Mouse (Mus musculus): ENCODE results near the gene Fam25c. TPM values are rescaled to one million over a fixed set of nuclear protein-coding genes. Genes with fewer than 3 reads are reported as not detected.
A peak's percentile ranks its signal among the peaks of the same experiment; 100 is the strongest.
"Not testable (repeated sequence)": the region's sequence is repeated elsewhere in the genome, so short reads cannot be mapped to it uniquely, and the experiment has no call there.

The Fam25c gene
- total RNA-seq (2022) = not detected

DNA sequence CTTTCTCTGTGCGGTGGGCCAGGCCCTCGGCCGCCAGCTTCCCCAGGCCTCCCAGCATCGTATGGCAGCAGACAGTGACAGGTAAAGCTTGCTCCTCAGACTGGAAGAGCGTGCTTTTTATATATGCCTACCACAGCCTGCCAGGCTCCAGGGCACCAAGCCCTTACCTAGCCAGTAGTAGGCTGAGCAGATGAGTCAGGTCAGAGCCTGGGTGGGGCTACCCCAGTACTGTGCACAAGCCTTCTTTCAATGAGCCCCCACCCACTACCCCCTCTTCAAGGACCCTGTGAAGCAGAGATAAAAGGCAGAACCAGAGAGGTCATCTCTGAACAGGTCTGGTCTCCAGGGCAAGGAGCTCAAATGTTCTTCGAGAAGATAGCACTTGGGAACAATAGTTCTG is at the start of gene Fam25c:
Gene Fam25c (minus strand): TSS at position 133 of the 400 bp plus-strand sequence.
- DNase-seq = no peak

DNA sequence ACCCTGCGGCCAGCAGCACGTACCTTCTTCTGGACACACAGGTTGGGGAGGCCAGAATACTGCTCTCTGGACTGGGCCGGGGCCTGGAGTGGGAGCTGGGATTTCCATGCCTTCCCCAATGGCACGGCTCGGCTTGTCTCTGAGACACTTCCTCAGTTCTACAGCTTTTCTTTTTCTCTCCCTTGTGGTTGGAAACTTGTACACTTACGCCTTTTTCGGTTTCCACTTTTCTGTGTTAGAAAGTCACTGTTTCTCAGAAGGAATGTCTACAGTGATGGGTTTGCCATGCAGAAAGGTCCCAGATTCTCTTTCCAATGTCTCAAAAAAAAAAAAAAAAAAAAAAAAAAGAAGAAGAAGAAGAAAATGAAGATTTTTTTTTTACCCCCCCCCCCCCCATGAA is 48.2 kb upstream of the Fam25c start:
- DNase-seq = no peak

DNA sequence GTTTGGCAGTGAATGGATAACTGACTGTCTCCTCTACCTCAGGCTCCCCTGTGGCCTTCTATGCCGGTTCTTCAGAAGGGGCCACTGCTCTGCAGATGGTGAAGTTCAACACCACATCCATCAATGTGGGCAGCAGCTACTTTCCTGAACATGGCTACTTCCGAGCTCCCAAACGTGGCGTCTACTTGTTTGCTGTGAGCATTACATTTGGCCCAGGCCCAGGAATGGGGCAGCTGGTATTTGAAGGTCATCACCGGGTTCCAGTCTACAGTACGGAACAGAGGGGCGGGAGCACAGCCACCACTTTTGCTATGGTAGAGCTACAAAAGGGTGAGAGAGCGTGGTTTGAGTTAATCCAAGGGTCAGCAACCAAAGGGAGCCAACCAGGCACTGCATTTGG is 47.6 kb upstream of the Fam25c start:
- DNase-seq = no peak

DNA sequence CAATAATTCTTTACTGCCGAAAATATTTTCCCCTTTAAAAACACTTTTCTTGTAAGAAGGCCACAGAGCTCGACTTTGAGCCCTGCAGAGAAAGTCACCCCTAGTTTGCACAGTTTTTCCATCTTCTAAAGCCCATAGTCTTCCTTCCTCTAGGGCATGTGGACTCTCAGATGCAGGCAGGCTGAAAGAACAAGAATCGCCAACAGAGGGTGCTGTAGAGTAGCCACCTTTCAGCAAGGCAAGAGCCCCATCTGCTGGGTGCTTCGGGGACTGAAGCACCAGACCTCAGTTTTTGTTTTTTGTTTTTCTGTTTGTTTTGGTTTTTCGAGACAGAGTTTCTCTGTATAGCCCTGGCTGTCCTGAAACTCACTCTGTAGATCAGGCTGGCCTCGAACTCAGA is 45.9 kb upstream of the Fam25c start:
- DNase-seq = peak; percentile 60

DNA sequence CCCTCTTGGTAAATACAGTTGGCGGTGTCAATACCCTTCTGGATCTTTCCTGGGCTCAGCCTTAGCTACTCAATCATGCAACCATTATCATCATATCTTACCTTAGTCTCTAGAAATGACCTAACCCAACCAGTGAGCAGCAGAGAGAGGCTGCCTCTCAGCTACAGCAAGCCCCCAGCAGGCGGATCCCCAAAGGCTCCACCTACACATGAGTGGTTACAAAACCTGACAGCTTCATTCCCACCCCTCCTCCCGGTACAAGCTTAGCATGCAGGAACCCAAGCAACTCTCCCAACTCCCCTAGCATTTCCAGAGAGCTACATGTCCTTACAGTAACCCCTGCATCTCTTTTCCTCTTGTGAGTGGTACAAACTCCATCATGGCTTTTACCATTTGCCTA is 44.8 kb upstream of the Fam25c start:
- no peak for DNase-seq

DNA sequence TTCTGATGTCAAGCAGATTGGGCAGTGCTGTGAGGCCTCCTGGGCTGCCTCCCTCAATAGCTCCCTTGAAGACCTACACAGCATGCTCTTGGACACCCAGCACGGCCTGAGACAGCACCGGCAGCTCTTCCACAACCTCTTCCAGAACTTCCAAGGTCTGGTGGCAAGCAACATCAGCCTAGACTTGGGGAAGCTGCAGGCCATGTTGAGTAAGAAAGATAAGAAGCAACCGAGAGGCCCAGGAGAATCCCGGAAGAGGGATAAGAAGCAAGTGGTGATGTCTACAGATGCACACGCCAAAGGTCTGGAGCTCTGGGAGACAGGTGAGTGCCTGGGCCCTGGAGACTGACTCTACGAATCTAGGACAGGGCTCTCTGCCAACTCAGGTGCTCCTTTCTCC is 44.1 kb upstream of the Fam25c start:
- DNase-seq = no peak

DNA sequence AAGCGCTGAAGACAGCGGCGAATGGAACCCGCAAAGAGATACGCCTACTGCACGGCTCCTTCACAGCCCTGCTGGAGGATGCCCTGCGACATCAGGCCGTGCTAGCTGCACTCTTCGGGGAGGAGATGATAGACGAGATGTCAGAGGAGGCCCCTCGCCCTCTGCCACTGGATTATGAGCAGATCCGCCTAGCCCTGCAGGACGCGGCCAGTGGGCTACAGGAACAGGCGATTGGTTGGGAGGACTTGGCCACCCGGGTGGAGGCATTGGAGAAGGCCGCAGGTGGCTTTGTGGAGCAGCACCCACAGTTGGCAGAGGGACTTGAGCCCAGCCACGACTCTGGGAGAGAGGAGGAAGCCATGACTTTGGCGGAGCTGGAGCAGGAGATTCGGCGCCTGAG is 43.7 kb upstream of the Fam25c start:
- DNase-seq = no peak

DNA sequence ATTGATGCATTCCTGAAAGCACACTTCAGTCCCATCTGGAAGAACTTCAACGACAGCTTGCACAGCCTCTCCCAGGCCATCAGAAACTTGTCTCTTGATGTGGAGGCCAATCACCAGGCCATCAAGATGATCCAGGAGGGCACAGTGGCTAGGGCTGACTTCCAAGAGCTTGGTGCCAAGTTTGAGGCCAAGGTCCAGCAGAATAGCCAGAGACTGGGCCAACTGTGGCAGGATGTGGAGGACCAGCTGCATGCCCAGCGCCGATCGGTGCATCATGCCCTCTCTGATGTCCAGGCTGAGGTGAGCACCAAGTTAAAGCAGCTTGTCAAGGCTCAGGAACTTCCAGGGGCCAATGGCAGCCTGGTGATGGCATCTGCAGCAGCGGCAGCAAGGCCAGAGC is 42.6 kb upstream of the Fam25c start:
- no peak for DNase-seq

DNA sequence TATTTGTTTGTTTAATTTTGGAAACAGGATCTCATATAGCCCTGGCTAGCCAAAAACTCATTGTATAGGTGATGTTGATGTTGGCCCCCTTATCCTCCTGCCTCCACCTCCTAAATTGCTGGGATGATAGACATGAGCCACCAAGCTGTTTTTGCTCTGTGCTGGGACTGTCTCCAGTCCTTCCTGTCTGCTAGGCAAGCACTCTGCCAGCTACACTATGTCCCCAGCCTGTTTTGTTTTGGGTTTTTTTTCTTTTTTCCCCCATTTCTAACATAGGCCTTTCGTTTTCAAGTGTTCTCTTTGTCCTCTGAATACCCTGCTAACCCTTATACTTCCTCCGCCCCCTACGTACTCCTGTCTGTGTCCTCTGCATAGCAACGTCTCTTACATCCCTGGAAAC is 38.1 kb upstream of the Fam25c start:
- DNase-seq = no peak

DNA sequence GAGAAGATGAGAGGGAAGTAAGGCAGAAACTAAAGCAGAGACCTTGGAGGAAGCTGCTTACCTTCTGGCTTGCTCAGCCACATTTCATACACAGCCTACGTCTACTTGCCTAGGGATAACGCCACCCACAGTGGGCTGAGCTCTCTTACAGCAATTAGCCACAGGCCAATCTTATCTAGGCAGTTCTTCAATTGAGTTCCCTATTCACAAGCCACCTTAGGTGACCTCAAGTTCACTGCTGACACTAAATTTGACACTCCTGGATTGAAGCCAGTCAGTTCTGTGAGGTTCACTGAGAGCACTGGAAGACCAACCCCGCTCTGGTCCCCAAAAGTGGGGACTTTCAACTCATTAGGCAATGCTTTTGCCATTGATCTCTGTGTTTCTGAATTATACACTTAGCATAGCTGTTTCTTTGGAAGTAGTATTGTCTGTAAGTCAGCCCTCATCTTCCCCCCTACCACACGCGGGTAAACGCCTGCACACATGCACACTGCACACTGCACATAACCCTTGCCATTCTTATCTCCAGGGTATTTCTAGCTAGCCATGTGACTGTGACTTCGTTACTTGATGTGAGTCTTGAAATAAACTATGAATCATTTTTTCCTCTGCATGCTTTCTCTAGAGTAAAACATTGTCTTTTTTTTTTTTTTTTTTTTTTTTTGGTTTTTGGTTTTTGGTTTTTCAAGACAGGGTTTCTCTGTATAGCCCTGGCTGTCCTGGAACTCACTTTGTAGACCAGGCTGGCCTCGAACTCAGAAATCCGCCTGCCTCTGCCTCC is 27.9 kb upstream of the Fam25c start:
- DNase-seq = no peak

DNA sequence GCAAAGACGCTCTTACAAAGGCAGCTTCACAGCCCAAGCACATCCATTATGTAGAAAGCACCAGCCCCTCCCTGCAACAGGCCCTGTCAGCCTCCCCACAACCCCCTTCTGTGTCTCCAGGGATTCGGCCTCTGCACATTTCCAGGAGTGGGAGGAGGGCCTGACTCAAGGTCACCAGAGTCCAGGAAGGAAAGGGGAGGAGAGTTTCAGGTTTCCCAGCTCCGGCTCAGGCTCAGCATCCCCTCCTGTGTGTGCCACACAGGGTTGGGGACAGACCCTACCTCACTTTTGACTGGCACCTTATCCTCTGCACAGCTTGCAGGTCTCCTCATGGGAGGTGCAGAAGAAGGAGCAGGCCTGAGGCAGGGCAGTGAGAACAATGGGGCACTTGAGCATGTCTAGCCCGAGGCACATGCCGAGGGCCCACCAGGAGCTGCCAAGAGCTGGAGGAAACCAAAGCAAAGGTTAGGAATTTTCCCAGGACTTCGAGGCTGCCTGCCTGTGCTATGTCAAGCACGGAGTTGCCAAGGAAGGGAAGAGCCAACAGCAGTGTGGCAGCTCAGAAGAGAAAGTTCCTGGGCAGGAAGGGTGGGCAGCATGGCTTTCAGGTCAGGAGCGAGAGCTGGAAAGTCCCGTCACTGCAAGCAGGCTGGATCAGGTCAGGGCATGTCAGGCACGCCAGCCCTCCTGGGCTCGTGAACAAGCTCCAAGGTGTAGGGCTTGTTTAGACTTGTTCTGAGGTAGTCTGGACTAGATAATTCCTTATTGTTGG is 23.5 kb upstream of the Fam25c start:
- peak; percentile 65 for DNase-seq

DNA sequence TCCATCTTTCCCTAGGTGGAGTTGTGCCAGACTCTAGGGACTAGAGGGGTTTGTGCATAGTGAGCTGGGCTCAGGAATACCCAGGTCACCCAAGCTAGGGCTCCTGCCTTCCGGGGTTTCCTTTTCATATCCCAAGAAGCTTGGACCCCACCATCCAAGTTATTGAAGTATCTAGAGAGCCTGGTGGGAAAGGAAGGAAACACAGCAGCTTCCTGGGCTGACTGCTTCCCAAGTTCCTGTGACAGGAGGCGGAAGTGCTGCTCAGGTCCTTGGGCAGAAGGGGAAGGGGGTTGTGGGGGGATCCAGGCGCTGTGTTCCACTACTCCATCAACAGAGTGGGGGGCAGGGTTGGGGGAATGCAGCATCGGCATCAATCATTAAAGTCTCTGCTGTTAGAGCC is 21.9 kb upstream of the Fam25c start:
- DNase-seq = no peak

DNA sequence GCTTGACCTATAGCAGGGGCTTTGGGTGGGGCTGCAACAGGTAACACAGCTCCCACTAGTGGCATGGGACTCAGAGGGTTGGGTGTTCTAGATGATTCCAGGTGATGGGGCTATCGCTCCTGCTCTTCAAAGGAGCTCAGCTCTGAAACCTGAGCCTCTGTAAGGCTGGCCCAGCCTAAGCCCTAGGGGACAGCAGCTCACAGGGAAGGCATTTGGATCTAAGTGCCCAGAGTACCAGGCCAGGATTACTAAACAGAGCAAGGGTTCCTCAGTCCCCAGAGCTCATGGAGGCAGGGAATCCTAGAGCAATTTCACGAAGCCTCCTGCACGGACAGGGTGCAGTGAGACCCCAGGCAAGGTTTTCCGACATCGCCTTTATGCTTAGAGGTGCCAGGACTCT is 20.7 kb upstream of the Fam25c start:
- no peak for DNase-seq

DNA sequence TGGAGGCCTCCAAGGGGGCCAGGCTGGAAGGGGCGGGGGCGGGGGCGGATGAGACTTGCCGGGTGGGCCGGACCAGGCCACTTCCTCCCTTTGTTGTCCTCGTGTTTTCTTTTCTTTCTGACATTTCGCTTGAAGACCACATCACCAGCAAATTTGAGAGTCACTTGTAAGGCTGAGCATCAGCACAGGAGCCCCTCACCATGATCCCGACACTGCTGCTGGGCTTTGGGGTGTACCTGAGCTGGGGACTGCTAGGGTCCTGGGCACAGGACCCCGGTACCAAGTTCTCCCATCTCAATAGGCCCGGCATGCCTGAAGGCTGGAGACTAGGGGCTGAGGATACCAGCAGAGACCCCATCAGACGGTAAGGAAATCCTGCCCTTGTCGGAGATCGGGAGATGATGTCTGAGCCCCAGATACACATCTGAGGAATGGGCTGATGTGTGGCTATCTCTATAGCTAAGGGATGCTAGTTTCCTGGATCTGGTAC is 20.2 kb upstream of the Fam25c start, which contains the start of gene Mmrn2:
Gene Mmrn2 (plus strand): TSS at position 51 of the 490 bp plus-strand sequence.
- DNase-seq = no peak

DNA sequence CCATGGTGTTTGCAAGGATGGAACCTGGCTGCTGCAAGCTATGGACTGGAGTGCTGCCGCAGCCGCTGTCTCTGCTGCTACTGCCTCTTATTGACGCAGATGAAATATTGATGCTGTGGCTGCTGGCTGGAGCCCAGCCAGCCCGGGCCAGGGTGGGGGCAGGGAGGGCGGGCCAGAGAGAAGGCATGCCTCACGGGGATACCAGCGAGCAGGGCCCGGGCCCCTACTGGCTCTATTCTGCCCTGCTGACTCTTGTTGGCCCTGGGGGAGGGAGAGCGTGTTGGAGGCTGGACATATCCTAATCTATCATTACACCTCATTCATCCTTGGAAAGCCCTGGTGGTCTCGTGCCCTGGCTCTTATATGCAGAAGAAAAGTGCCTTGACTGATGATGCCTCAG is 19.3 kb upstream of the Fam25c start, which contains the start of gene Sncg:
Gene Sncg (minus strand): TSS at position 213 of the 400 bp plus-strand sequence.
- no peak for DNase-seq

DNA sequence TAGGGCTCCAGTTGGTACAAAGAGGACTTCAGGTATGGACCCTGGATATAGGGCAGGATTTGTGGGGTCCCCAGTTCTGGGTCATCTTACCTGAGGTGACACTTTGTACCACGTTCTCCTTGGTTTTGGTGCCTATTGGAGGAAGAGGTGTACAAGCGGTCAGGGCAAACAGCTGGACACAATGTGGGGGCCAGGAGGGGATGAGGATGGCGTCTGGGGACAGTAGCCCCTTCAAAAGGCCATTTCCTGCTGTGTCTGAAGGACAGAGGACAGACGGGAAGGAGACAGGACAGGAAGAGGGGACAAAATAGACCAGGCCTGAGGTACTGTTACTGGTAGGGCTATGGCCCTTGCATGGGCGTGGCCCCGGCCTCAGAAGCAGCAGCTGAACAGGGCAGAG is 18.3 kb upstream of the Fam25c start:
- no peak for DNase-seq

DNA sequence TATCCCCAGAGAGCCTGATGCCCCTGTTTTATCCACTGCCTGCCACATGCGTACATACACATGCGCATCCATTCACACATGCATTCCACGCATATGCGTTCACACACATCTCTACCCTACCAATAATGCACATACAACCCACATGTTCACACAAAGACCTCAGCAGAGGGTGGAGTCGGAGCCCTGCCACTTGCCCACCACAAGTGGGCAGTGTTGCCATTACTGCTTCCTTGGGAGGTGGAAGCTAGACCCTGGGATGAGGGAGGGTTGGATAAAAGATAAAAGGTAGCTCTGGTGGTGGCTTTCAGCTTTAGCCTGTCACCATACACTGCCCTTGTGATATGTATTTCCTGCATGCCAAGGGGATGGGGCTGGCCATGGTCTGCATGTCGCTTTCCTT is 17.4 kb upstream of the Fam25c start:
- no peak for DNase-seq

DNA sequence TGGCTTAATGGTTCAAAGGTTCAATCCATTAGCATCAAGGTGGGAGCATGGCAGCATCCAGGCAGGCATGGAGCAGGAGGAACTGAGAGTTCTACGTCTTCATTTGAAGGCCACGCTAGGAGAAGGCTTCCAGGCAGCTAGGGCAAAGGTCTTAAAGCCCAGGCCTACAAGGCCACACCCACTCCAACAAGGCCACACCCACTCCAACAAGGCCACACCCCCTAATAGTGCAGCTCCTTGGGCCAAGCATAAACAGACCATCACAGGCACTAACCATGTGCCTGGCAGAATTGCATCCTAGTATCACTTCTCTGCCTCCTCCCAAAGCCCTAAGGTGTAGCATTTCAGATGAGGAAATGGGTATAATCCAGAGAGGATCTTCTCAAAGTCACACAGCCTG is 16.5 kb upstream of the Fam25c start:
- DNase-seq = no peak

DNA sequence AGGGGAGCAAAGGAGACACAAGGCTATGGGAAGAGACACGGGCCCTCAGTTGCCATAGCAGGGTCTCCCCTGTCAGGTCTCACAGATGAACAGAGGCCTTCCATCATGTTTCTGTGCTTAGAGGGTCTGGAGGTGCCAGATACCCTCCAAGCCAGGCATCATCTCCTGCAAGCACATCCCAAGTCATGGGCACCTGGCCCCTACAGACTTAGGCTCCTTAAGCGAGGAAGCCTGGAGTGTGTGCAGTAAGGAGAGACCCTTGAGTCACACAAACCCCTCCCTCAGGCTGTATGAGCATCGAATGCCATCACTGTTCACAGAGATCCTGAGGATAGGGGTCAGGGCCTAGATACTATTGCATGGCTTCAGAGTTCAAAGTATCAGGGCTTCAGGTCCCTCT is 15.7 kb upstream of the Fam25c start:
- no peak for DNase-seq

DNA sequence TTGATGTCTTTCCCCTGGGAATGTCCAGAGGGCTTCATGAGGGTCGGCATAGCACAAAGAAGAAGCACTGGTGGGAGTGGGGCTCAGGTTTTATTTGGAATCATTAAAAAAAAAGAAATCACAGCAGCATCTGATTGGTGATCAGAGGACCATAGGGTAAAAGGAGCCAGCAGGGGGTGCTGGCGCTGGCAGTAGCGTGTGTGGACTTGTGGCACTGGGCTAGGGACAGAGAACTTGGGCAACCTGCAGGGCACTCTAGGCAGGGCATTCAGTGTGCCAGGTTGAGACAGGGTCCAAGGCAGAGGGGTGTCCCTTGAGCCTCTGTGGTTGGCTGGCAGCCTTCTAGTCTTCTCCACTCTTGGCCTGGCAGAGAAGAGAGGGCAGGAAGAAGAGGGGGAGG is 15.0 kb upstream of the Fam25c start:
- no peak for DNase-seq

DNA sequence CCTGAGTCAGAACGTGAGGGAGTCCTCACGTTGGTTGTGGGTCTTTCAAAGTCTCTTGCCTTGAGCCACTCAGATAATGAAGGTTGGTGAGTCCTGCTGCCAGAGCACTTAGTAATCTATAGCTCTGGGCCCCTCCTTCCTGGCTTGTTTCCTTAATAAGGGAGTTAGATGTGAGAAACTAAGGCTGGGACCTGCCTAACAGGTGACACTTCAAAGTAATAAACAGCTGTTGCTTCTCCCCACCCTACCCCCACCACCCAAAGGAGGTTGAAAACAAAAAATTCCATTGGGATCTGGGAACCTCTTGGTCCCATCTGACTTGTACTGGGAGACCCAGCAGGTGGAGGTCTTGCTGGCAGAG is 9.9 kb upstream of the Fam25c start:
- DNase-seq = no peak

DNA sequence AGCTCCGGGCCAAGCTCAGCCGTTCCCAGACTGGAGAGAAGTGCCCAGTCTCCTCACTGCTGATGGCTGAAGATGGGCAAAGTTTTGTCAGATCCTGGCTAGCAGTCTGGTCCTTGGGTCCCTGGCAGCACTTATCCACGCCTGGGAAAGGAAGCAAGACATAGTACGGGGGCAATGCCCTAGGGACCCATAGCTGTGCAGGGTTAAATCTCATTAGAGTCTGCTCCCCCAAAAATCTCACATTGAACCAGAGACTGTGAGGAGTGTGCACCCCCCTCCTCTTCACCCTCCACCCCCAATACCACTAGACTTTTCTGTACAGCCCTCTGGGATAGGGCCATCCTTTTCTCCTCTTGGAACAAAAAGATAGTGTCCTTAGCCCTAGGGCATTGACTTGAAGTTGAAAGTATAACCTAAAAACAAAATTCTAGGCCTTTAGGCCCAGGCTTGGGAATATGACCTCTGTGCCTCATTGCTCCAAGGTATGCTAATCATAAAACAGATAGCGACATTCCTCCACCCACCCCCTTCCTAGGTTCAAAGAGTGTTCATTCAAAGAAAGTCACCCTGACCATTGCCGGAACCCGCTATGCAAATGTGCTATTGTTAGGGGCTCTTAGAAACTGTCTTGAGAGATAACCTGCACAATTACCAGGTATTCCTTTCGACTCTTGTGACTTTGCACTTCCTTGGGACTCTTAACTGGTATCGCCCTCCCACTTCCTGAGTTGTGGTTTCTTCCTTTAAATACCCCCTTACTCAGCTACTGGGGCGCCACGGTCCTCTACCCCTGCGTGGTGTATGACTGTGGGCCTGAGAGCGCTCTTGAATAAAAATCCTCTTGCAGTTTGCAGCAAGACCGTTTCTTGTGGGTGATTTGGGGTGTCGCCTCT is 9.3 kb upstream of the Fam25c start:
- not testable (repeated sequence) for DNase-seq

Measured in adrenal gland, adult 8-10 months (tissue).